Mouse (Mus musculus) erythroblast, embryonic 14.5 days (primary cell): ENCODE measurements around the gene Zswim3. TPM values are rescaled to one million over a fixed set of nuclear protein-coding genes. Genes with fewer than 3 reads are reported as not detected.

Experiments used
- H3K27me3 ChIP-seq: 2 replicates; pipeline ENCODE4 v1.6.1; 2012; ENCODE audit warnings: inconsistent platforms; ENCODE audit not compliant: control insufficient read depth
- H3K36me3 ChIP-seq: 2 replicates; pipeline ENCODE4 v1.6.1; 2012; ENCODE audit warnings: mild to moderate bottlenecking, inconsistent platforms; ENCODE audit not compliant: control insufficient read depth
- H3K4me1 ChIP-seq: 2 replicates; pipeline ENCODE4 v1.6.1; 2012; ENCODE audit warnings: inconsistent platforms; ENCODE audit not compliant: control insufficient read depth
- H3K4me3 ChIP-seq: replicated peaks from 2 replicates; pipeline ENCODE3; 2012; ENCODE audit warnings: moderate library complexity, mild to moderate bottlenecking, inconsistent platforms
- H3K9me3 ChIP-seq: 2 replicates; pipeline ENCODE4 v1.6.1; 2012; ENCODE audit warnings: low read length, inconsistent platforms, mixed read lengths; ENCODE audit not compliant: control insufficient read depth
- GATA1 ChIP-seq: IDR thresholded peaks from 2 replicates; pipeline ENCODE4 v1.6.1; 2012; ENCODE audit warnings: low read length, inconsistent platforms, mixed read lengths
- TAL1 ChIP-seq: IDR thresholded peaks from 3 replicates; pipeline ENCODE4 v1.6.1; 2012; ENCODE audit warnings: low read length, inconsistent platforms, mixed read lengths
- polyA plus RNA-seq: library from polyadenylated mRNA; stranded (reverse); fragments of >175 nt; gene quantifications from 2 replicates; pipeline ENCODE4 v1.2.3, GENCODE M21; 2012

Gene Zswim3
- polyA plus RNA-seq, 1 experiment: 0.10 TPM

GRCm38 (mm10) chr2:164864593-164864992 lies 59.7 kb downstream of the Zswim3 start:
- H3K4me3 ChIP-seq: no peak overlapping the region
- H3K9me3 ChIP-seq: peaks cover 7% of the 10 kb centered on the region
- TF ChIP-seq GATA1 (no peak), TAL1 (no peak)
- H3K36me3 ChIP-seq: no peaks in the 10 kb centered on the region
- peaks cover 11% of the 10 kb centered on the region for H3K27me3 ChIP-seq
- peaks cover 8% of the 10 kb centered on the region for H3K4me1 ChIP-seq

- TF ChIP-seq GATA1: no peak
- no peak for TF ChIP-seq TAL1
- H3K9me3 ChIP-seq: peaks cover 7% of the 10 kb centered on the region
- peaks cover 8% of the 10 kb centered on the region for H3K4me1 ChIP-seq
- no peak overlapping the region for H3K4me3 ChIP-seq
- H3K27me3 ChIP-seq: no peaks in the 10 kb centered on the region
- H3K36me3 ChIP-seq: no peaks in the 10 kb centered on the region
Observed at GRCm38 (mm10) chr2:164866741-164867551, 62.0 kb downstream of the Zswim3 start.

GRCm38 (mm10) chr2:164867566-164867965 lies 62.7 kb downstream of the Zswim3 start:
- no peak for TF ChIP-seq TAL1
- no peak for TF ChIP-seq GATA1
- Histone ChIP-seq H3K4me1 (peaks cover 8% of the 10 kb centered on the region), H3K4me3 (no peak overlapping the region), H3K36me3 (no peaks in the 10 kb centered on the region), H3K27me3 (no peaks in the 10 kb centered on the region), H3K9me3 (peaks cover 7% of the 10 kb centered on the region)

- no peak for TF ChIP-seq GATA1
- no peak for TF ChIP-seq TAL1
- peaks cover 8% of the 10 kb centered on the region for H3K4me1 ChIP-seq
- H3K27me3 ChIP-seq: no peaks in the 10 kb centered on the region
- no peak overlapping the region for H3K4me3 ChIP-seq
- H3K36me3 ChIP-seq: no peaks in the 10 kb centered on the region
- peaks cover 4% of the 10 kb centered on the region for H3K9me3 ChIP-seq
Observed at GRCm38 (mm10) chr2:164868491-164868890, 63.6 kb downstream of the Zswim3 start.

Other genes starting within 250 kb of the Zswim3 start
- gene Wfdc2, start 242.7 kb upstream of the Zswim3 start, polyA plus RNA-seq: not detected in 2 replicates
- gene Spint3, start 231.6 kb upstream of the Zswim3 start, polyA plus RNA-seq: not detected in 2 replicates
- not detected in 2 replicates for gene Wfdc6a, start 219.7 kb upstream of the Zswim3 start, polyA plus RNA-seq
- not detected in 2 replicates for gene Eppin, start 211.5 kb upstream of the Zswim3 start, polyA plus RNA-seq
- gene Wfdc6b, start 191.6 kb upstream of the Zswim3 start, polyA plus RNA-seq: not detected in 2 replicates
- gene Wfdc8, start 191.5 kb upstream of the Zswim3 start, polyA plus RNA-seq: not detected in 2 replicates
- gene Wfdc16, start 166.3 kb upstream of the Zswim3 start, polyA plus RNA-seq: 0.05 TPM in 1 of 2 replicates, not detected in the other
- not detected in 2 replicates for gene Wfdc10, start 149.1 kb upstream of the Zswim3 start, polyA plus RNA-seq
- gene Wfdc9, start 148.5 kb upstream of the Zswim3 start, polyA plus RNA-seq: not detected in 2 replicates
- gene Wfdc11, start 131.0 kb upstream of the Zswim3 start, polyA plus RNA-seq: not detected in 2 replicates
- gene Wfdc13, start 120.0 kb upstream of the Zswim3 start, polyA plus RNA-seq: not detected in 2 replicates
- not detected in 2 replicates for gene Spint4, start 106.6 kb upstream of the Zswim3 start, polyA plus RNA-seq
- gene Spint5, start 89.8 kb upstream of the Zswim3 start, polyA plus RNA-seq: not detected in 2 replicates
- 0.04 and 0.07 TPM in 2 replicates for gene Wfdc3, start 59.2 kb upstream of the Zswim3 start, polyA plus RNA-seq
- 16.3 and 17.4 TPM in 2 replicates for gene Dnttip1, start 59.1 kb upstream of the Zswim3 start, polyA plus RNA-seq
- 158 and 179 TPM in 2 replicates for gene Ube2c, start 35.2 kb upstream of the Zswim3 start, polyA plus RNA-seq
- not detected in 2 replicates for gene Tnnc2, start 25.1 kb upstream of the Zswim3 start, polyA plus RNA-seq
- 1.5 and 2.4 TPM in 2 replicates for gene Snx21, start 19.3 kb upstream of the Zswim3 start, polyA plus RNA-seq
- gene Acot8, start 216 bp upstream of the Zswim3 start, polyA plus RNA-seq: 7.0 and 9.2 TPM in 2 replicates
- 0.69 and 0.71 TPM in 2 replicates for gene Zswim1, start 17.6 kb downstream of the Zswim3 start, polyA plus RNA-seq
- not detected in 2 replicates for gene Spata25, start 23.4 kb downstream of the Zswim3 start, polyA plus RNA-seq
- gene Ctsa, start 27.8 kb downstream of the Zswim3 start, polyA plus RNA-seq: 6.9 and 7.3 TPM in 2 replicates
- 0.10 and 0.14 TPM in 2 replicates for gene Neurl2, start 28.4 kb downstream of the Zswim3 start, polyA plus RNA-seq
- gene Pltp, start 52.6 kb downstream of the Zswim3 start, polyA plus RNA-seq: 0.32 and 0.70 TPM in 2 replicates
- gene Pcif1, start 74.2 kb downstream of the Zswim3 start, polyA plus RNA-seq: 24.3 and 28.7 TPM in 2 replicates
- 5.2 and 5.8 TPM in 2 replicates for gene Zfp335, start 106.7 kb downstream of the Zswim3 start, polyA plus RNA-seq
- 0.04 TPM in 1 of 2 replicates, not detected in the other for gene Mmp9, start 135.7 kb downstream of the Zswim3 start, polyA plus RNA-seq
- not detected in 2 replicates for gene Slc12a5, start 155.7 kb downstream of the Zswim3 start, polyA plus RNA-seq
- gene Ncoa5, start 229.8 kb downstream of the Zswim3 start, polyA plus RNA-seq: 1.7 and 1.8 TPM in 2 replicates